Mouse (Mus musculus) monocyte, adult 2 months (primary cell): Measurements from ENCODE around the gene Sspn.

Experiments
- DNase-seq, 2 experiments: peaks; one replicate each; pipeline ENCODE4 v3.0.0; 2022; ENCODE audit warnings: low spot score in 2 of 2, low read depth in 1 of 2

Sspn gene

DNA sequence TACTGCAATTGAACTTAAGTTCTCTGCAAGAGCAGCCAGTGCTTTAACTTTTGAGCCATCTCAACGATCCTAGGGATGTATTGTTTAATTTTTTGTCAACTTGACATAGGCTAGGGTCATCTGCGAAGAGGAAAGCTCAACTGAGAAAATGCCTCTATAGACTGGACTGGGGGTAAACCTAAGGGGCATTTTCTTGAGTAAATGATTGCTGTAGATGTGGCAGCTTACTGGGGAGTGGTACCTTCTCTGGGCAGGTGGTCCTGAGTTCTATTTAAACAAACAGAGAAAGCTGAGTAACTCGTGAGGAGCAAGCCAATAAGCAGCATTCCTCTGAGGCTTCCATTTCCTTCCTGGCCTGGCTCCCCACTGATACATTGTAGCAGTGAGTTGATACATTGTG lies at the start of gene Sspn:
Gene Sspn, plus strand, starts transcription at position 301 of the 400 bp plus-strand sequence.
- DNase-seq = no peak

DNA sequence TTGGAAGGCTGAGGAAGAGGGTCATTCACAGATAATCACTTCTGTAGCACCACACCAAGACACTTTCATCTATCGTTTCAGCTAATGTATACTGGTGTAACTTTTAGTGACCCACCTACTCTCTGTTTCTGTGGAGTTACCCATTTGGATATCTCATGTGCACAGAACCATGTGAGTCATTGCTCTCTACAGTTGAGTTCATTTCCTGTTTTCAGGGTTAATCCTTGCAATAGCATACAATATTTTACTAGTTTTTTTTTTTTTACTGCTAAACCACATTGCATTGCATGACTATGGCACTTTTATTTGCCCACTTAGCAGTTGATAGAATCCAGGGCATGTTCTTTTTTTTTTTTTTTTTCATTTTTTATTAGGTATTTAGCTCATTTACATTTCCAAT lies 48.4 kb upstream of the Sspn start:
- no peak for DNase-seq

DNA sequence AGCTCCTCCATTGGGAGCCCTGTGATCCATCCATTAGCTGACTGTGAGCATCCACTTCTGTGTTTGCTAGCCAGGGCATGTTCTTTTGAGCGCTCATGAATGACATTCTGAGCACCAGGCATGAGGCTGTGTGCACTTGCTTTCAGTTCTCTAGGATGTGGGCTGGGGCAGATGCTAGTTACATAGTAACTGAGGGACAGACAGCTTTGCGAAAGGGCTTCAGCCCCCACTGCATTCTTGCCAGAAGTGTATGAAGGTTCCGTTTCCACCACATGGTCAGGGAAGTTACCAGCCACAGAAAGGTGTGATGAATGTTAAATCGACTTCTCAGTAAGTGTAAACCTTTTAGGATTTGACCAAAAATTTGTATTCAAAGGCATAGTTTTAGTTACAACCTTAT lies 47.8 kb upstream of the Sspn start:
- DNase-seq = no peak

DNA sequence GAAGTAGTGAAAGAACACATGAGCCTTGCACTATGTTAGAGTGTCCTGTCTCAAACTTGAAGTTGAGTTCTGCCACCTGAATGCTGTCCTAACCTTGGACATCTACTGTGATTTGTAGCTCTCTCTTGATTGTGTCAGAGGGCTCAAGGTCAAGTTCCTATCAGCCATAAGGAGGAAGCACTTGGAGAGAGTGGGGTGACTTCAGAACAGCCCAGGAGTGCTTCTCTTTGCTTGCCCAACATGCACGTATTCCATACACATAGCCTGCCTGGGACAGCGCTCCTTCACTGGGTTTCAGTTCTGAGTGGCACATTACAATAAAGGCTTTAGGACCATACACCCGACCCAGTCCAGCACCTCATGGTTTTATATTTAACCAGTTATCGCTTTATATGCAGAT lies 46.4 kb upstream of the Sspn start:
- no peak for DNase-seq

DNA sequence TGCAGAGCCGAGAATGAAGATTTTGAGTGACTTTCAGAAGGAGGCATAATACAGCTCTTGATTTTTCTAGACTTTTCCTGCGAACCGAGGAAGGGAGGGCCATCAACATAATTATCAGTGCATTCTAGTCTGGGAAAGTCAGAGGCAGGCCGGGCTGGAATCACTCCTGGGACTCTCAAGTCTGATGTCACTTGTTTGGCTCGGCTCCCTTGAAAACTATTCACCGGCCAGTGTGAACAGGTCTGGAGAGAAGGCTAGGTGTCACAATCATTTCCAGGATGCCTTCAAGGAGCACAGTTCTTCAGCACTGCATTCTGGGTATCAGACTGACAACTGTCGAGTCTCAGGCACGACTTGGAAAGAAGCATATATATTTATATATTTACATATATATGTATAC lies 45.2 kb upstream of the Sspn start:
- DNase-seq = no peak

DNA sequence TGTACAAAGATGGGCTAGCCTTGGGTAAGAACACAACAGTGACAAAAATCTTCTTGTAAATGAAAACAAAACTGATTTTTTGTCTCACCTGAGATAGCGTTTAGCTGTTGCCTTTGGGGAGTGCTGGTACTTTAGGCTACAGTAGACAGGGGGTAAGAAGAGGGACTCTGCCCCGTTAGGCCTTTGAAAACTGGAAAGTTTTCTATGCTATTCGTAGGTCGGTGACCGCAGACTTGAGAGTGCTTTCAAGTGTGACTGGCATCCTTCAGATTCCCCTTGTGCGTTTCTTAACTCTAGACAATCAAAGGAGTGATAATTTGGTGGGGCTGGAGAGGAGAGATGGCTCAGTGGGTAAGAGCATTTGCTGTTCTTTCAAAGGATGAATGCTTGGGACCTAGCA lies 43.7 kb upstream of the Sspn start:
- DNase-seq = no peak

DNA sequence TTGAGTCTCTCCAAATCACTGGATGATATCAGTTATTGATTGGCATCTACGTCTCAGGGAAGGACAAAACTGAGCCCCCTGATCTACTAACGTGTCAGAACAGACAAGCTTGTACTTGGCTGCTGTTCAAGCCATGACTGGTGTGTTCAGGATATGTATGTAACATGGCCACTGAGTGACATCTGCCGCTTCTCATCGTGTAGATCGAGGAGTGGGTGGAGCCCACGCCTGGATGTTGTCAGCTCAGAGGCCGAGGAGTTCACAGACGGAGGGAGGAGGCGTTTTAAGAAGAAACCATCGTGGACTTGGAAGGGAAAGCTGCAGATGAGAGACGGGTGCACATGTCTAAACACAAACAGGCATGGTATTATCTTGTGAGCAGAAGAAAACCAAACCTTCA lies 39.5 kb upstream of the Sspn start:
- DNase-seq = no peak

DNA sequence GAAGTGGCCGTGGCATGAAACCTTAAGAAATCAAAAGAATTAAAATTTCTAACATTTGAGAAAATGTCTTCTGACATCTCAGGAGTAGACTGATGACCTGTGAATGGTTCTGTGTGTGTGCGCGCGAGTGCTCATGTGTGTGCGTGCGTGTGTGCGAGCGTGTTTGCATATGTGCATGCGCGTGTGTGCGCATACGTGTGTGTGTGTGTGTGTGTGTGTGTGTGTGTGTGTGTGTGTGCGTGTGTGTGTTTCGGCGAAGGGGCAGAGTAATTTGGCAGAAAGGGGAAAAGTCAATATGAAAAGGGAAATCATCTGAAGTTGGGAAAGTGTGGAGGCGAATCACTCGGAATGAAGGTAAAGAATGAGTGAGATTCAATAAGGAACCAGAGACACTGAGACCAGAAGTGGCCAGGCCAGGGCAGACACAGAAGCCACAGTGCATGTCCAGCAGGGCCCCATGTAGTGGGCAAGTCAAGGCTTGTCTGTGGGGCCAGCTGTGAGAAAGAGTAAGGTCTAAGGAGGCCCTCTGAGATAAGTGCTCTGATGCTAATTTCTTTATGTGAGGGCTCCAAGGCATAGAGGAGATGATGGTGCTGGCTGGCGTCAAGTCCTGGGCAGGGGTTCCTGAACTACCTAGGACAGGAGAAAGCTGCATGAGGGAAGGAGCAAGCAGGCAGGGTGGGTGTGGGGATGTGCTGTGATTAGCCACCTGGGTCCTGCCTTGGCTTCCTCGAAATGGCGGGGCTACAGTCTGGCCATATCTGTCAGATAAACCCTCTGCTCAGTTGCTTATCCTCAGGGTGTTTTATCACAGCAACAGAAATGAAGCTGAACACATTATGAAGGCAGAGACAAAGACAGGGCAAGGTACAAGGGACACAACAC lies 38.8 kb upstream of the Sspn start:
- DNase-seq = no peak

DNA sequence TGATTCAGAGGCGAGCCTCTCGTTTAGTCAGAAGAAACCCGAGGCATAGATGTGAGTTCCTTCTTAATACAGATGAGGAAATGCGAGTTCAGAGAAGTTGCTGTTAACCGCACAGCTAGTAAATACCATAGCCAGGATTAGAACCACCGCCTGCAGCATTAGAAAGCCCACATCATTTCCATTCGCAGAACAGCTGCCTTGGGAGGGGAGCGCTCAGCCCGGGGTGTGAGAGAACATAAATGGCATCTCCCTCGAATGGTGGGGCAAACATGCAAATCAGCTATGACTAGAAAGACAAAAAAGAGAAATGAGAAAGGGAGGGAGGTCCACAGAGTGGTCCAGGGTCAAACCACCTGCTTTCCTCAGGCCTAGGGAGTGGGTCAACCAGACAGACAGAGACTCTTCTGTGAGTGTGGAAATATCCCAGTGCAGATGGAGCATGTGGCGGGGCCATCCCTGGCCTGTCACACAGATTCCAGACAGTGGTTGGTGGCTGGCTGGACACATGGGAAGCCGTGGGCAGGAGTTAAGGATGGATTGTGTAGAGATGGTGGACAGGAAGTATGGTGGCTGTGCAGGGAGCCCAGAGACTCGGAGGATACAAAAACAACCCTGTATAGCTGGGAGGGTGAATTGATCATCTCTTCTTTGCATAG lies 37.9 kb upstream of the Sspn start:
- no peak for DNase-seq

DNA sequence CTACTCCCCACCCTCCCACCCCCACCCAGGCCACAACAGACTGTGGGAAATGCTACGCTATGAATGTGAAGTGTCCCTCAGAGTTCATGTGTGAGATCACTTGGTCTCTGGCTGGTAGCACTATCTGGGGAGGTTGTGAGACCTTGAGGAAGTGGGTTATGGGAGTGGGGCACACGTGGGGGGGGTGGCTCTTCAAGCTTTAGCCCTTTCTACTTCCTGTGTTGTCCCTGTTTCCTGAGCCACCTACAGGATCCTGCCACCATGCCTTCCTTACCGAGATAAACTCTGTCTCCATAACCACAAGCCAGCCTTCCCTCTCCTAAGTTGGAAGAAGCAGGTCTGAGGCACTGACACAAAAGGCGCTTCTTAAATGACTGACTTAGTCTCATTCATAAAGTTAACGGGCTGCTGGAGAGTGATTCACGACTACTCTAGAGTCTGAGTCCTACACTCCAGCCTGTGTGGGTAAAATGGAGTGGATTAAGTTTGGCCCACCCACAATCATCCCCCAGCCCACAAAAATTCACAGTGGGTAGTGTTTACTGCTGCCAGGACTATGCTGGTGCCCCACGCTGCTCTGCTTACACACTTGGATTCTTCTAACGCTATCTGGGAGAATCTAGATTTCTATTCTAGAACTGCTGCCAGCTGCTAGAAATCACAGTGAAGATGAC lies 36.6 kb upstream of the Sspn start:
- no peak for DNase-seq

DNA sequence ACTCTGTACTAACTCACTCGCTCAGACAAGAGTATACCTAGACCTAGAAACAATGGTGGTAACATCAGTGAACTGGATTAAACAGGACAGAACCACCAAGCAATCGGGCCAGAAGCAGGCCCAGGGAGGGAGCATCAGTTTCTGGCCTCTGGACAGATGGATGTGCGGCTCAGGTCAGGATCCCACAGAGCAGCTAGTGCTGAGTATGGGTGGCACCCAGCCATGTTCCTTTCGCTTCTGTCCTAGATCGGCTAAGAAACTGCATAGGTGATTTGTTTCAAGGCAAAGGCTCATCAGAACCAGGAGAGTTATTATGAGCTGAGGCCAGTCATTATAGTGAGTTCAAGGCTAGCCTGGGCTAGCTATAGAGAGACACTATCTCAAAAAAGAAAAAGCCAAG lies 27.3 kb upstream of the Sspn start:
- no peak for DNase-seq

DNA sequence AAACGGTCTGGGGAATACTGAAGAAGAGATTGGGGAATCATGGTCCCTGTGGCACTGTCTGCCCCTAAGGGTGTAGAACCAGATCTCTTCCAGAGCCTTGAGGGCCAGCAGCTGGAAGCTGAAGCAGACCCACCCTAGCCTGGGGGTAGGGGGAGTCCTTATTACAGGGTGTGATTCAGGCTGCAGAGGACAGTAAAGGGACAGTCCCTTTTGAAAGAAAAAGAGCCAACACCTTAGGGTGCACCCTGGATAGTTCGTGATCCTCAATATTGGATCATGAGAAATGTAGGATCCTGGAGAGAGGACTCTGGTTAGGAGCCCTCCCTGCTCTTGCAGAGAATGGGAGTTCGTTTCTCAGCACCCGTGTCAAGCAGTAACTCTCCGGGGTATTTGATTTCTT lies 26.8 kb upstream of the Sspn start:
- DNase-seq = no peak

DNA sequence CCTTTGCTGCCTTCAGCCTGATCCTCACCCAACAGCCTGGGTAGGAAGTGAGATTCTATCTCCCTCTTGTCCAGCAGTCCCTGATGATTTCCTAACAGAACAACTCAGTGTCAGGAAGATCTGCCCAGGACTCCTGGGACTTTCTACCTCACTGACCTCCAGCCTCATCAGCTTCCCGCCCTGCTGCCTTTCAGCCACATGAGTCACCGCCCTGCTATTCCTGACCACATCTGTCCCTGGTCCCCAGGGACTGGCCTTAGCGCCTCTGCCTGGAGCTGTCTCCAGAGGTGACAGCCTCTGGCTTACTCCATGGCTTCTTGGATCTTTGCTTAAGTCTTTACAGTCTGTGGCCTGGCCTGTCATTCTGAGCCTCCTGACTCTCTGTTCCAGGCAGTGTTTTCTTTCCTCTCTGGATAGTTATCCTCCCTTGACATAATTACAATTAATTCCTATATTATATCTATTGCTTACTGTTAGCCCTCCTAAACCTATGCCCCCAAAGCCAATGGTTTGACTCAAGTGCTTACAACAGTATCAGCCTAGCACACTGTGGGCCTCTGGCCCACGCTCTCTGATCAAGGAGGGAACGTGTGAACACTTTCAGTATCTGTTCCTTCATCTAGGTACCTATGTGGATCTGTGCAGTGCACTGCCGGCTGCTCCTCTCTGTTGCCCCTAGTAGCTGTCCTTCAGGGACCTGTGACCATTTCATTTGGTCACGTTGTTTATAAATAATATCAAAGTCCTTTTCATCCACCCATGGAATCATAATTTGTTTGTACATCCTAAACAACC lies 25.1 kb upstream of the Sspn start:
- no peak for DNase-seq

DNA sequence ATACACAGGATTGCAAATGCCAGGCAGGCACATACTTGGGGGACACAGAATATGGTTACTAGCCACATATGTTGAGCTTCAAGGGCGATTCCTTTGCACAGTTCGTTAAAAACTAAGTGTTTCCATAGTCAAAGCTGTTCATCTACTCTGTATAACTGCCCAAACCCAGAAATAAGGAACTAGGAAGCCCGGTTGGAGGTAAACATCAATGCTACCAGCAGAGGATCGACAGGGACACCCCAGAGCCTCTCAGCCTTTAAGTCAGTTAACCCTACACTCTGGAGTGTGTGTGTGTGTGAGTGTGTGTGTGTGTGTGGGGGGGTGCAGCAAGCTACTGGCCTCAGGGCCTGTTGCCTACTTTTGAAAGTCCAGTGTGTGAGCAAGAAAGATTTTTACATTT lies 21.5 kb upstream of the Sspn start:
- DNase-seq = no peak

DNA sequence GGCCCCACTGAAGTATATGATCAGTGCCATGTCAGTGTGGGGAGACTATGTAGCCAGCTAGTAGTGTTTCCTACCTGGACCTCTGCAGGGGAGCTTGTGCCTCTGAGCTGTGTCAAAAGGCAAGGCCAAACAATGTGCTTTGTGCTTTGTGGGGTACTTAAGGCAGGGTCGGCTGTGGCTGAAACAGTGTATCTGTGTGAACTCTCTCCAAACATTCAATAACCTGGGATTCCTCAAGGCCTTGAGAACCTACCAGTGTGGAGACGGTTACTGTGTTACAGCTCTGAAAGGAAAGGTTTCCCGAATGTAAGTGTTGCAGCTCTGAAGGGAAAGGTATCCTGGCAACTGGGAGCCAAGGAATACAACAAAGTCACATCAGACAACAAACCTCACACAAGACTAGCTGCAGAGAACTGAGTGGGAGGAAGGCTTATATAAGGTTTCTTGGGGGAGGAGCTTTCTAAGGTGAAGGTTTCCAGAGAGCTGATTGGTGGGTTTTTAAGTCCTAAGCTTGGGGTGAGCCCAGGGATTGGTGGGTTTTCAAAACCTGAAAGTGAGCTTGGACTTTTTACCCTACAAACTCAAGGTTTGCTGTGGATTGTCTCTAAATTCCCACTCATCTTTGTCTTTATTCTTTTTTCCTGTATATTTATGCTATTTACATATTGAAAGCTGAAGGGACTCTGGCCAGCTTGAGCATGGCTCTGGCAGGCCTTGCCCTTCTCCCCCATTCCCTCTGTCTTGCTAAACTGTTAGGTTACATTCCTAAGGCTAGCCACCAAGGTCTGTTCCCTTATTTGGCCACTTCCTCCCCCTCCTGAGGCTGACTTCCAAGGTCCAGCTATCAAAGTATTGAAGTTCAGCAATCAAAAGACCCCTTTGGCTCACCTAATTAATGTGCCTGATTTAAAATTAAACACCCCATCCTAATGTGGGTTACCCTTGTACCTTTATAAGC lies 20.7 kb upstream of the Sspn start:
- no peak for DNase-seq

DNA sequence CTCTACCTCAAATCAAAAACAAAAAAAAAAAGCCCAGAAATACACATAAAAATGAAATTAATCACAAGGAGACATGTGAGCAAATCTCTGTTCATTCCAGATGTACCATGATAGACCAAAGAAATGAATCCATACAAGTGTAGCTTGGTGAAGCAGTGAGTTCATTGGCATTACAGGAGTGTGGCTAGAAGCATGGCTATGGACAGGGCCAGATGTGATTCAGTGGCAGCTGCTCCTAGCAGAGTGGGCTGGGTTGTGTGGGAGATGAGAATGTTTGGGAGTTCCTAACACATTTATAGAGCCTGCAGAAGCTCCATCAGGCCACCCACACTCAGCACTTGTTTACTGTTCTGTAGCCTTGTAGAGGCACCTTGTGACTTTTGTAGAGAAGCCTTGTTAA lies 19.2 kb upstream of the Sspn start:
- no peak for DNase-seq

DNA sequence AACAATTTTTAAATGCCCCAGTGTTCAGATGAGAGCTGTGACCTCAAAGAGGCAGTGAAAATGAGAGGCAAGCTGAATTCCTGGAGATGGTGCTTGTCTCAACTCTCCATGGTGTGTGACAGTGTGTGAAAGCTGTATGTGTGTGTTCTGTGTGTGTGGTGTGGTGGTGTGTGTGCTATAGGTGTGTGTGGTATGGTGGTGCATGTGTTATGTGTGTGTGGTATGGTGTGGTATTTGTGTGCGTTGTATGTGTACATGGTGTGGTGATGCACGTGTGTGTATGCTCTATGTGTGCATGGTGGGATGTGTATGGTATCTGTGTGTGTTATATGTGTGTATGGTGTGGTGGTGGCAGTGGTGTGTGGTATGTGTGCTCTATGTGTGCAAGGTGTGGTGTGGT lies 16.0 kb upstream of the Sspn start:
- no peak for DNase-seq

DNA sequence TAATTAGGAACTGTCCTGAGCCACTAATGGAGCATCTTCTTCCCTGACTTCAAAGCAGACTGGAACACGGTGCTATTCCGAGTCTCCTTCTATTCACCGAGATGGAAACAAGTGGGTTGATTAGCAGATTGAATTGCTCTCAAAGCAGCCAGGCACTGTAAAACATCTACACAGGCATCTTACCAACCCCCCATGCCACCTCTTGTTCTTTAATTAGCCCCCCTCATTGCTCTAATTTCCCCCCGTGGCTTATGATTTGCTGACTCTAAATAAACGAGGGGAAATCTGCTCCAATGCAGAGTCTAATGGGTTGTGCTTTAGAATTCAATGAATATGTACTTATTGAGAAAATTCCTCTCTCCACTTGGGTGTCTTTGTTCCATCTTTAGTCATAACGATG lies 15.0 kb upstream of the Sspn start:
- DNase-seq = no peak

DNA sequence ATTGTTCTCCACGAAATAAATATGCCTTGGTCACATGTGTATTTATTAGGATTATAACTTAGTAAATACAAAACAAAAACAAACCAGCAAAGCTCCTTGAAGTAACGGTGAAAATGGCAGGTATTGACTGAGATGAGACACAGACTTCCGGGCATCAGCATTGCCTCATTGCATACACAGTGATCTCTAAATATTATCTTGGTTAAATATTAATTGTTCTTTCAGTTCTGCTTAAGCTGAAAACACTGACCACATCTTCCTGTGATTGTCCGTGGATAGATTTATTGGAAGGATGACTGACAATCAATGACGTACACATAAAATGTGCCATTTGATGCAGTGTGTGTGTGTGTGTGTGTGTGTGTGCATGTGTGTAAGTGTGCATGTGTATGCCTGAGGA lies 13.2 kb upstream of the Sspn start:
- no peak for DNase-seq

DNA sequence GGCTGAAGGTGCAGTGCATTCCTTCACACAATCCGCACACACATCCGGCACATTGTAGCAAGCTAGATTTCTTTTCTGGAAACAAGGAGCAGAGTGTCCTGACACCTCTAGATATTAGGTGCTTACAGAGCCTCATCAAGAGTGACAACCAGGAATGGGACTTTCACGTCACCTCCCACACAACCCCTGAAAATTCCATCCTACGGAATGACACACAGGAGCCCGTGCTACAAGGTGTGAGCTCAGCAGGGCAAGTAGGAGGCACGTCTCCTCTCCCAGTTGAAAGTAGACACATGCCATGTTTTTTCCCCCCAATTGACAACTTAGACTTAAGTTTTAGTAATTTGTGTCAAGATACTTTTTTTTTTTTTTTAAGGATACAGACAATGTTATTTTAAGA lies 7.8 kb upstream of the Sspn start:
- no peak for DNase-seq
